Mouse (Mus musculus) limb, embryonic 15.5 days (tissue): ENCODE measurements around the gene Zbtb11. TPM values are rescaled to one million over a fixed set of nuclear protein-coding genes. Genes with fewer than 3 reads are reported as not detected.

Source experiments
- ATAC-seq: fragments of 200-750 bp; cut with Nextera tagmentation; 2 replicates; pipeline ENCODE4 v1.8.0; 2017; ENCODE audit warnings: low read depth, moderate TSS enrichment; ENCODE audit not compliant: insufficient number of reproducible peaks, low FRiP score, low TSS enrichment
- H3K27ac ChIP-seq: fragments of 300-500 bp; sonication (generic); 2 replicates; pipeline ENCODE4 v1.5.1; 2015; ENCODE audit warnings: moderate library complexity, mild to moderate bottlenecking, inconsistent platforms
- H3K27me3 ChIP-seq: fragments of 300-500 bp; sonication (generic); 2 replicates; pipeline ENCODE4 v1.6.1; 2015; ENCODE audit warnings: inconsistent platforms
- H3K36me3 ChIP-seq: fragments of 300-500 bp; sonication (generic); 2 replicates; pipeline ENCODE4 v1.6.1; 2015; ENCODE audit warnings: inconsistent platforms
- H3K4me1 ChIP-seq: fragments of 300-500 bp; sonication (generic); 2 replicates; pipeline ENCODE4 v1.6.1; 2015; ENCODE audit warnings: inconsistent platforms
- H3K4me2 ChIP-seq: fragments of 300-500 bp; sonication (generic); 2 replicates; pipeline ENCODE4 v1.6.1; 2015; ENCODE audit warnings: mild to moderate bottlenecking, inconsistent platforms
- H3K4me3 ChIP-seq: fragments of 300-500 bp; sonication (generic); 2 replicates; pipeline ENCODE4 v1.5.1; 2015; ENCODE audit warnings: mild to moderate bottlenecking, inconsistent platforms
- H3K9ac ChIP-seq: fragments of 300-500 bp; sonication (generic); 2 replicates; pipeline ENCODE4 v1.6.1; 2015; ENCODE audit warnings: inconsistent platforms
- H3K9me3 ChIP-seq: fragments of 300-500 bp; sonication (generic); 2 replicates; pipeline ENCODE4 v1.6.1; 2016; ENCODE audit warnings: inconsistent platforms
- WGBS: fragments of 180-500 bp; shearing (Covaris S2); methylation state at CpG from one replicate; pipeline ENCODE4 v1.1.7; 2015; 5-methylcytosine and 5-hydroxymethylcytosine counted together
- polyA plus RNA-seq: library from polyadenylated mRNA; unstranded; fragments of >200 nt; fragmentation: Nextera tagmentation; extraction: Ambion mirVana; gene quantifications from 2 replicates; pipeline ENCODE4 v1.2.1, GENCODE M21; 2015

The Zbtb11 gene
- polyA plus RNA-seq, 1 experiment from 2014 or later: 20.9 TPM

GRCm38 (mm10) chr16:55972626-55973201 is 969 bp upstream of the Zbtb11 start:
- Histone ChIP-seq H3K9me3 (no peaks in the 10 kb centered on the region), H3K4me3 (peak overlapping the region; percentile 99), H3K36me3 (peaks cover 39% of the 10 kb centered on the region), H3K9ac (no peak overlapping the region), H3K27me3 (no peaks in the 10 kb centered on the region), H3K4me1 (peaks cover 27% of the 10 kb centered on the region), H3K27ac (peak overlapping the region; percentile 93), H3K4me2 (peak overlapping the region; percentile 57)
- no peak for ATAC-seq
- 55% methylated on average over 10 of the region's 10 CpGs for WGBS

- WGBS: under 1% methylated on average over 55 of the region's 55 CpGs
- H3K36me3 ChIP-seq: peaks cover 33% of the 10 kb centered on the region
- peak overlapping the region; percentile 93 for H3K27ac ChIP-seq
- no peaks in the 10 kb centered on the region for H3K9me3 ChIP-seq
- no peaks in the 10 kb centered on the region for H3K27me3 ChIP-seq
- peak overlapping the region; percentile 99 for H3K4me3 ChIP-seq
- H3K4me1 ChIP-seq: peaks cover 20% of the 10 kb centered on the region
- H3K9ac ChIP-seq: peak overlapping the region; percentile 92
- peak overlapping the region; percentile 81 for H3K4me2 ChIP-seq
- peak; percentile 85 for ATAC-seq
These were observed 696 bp downstream of the Zbtb11 start for GRCm38 (mm10) chr16:55974256-55974902.

- peaks cover 20% of the 10 kb centered on the region for H3K4me1 ChIP-seq
- ATAC-seq: no peak
- H3K4me2 ChIP-seq: peak overlapping the region; percentile 81
- peak overlapping the region; percentile 93 for H3K27ac ChIP-seq
- H3K36me3 ChIP-seq: peaks cover 28% of the 10 kb centered on the region
- WGBS: 2% methylated on average over 14 of the region's 14 CpGs
- H3K9ac ChIP-seq: peak overlapping the region; percentile 92
- H3K4me3 ChIP-seq: peak overlapping the region; percentile 99
- H3K27me3 ChIP-seq: no peaks in the 10 kb centered on the region
- no peaks in the 10 kb centered on the region for H3K9me3 ChIP-seq
These were observed 1.2 kb downstream of the Zbtb11 start for GRCm38 (mm10) chr16:55974903-55975285.

DNA sequence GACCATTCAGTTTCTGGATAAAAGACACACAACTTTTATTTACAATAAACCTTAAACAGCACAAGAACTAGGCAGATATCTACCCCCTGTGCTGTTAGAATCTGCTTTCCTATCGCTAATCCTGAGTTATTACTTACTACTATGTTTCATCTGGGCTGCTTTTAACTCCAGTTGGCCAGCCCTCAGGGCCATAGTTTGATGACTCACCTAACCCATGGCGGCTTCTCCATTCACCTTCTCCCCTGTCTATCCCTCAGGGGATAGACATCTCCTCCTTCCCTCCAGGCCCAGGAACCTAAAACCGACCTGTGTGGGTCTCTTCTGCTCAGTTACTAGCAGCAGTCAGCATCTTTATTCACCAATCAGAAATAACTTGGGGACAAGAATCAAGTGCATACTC is 12.3 kb downstream of the Zbtb11 start:
- H3K4me3 ChIP-seq: no peak overlapping the region
- no peak overlapping the region for H3K27ac ChIP-seq
- H3K9ac ChIP-seq: no peak overlapping the region
- H3K36me3 ChIP-seq: peaks cover 32% of the 10 kb centered on the region
- ATAC-seq: no peak
- no peaks in the 10 kb centered on the region for H3K27me3 ChIP-seq
- H3K4me1 ChIP-seq: no peaks in the 10 kb centered on the region
- H3K9me3 ChIP-seq: no peaks in the 10 kb centered on the region
- no peak overlapping the region for H3K4me2 ChIP-seq
- WGBS: 95% methylated on average over 3 of the region's 3 CpGs

GRCm38 (mm10) chr16:55990311-55990710 is 16.6 kb downstream of the Zbtb11 start:
- no peaks in the 10 kb centered on the region for H3K9me3 ChIP-seq
- no peaks in the 10 kb centered on the region for H3K4me1 ChIP-seq
- no peak overlapping the region for H3K4me3 ChIP-seq
- 89% methylated on average over 4 of the region's 4 CpGs for WGBS
- H3K4me2 ChIP-seq: no peak overlapping the region
- H3K9ac ChIP-seq: no peak overlapping the region
- ATAC-seq: no peak
- peaks cover 39% of the 10 kb centered on the region for H3K36me3 ChIP-seq
- no peak overlapping the region for H3K27ac ChIP-seq
- H3K27me3 ChIP-seq: no peaks in the 10 kb centered on the region

DNA sequence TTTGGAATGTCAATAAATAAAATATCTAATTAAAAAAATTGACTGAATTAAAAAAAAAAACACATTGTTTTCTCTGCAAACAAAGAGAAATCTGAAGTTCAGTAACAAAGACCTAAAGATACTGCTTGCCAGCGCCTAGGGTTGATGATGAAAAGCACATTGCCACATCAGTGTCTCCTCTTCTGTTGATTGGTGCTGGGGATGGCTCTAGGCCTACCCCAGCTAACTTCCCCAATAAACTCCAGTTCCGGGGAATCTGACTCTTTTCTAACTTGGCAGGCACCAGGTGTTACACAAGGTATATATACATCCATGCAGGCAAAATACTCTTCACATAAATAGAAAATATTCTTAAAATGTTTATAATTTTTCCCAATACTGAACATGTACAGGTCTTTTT is 20.6 kb downstream of the Zbtb11 start:
- no peak overlapping the region for H3K4me3 ChIP-seq
- no peak overlapping the region for H3K4me2 ChIP-seq
- ATAC-seq: no peak
- H3K27me3 ChIP-seq: no peaks in the 10 kb centered on the region
- WGBS: 88% methylated on average over 2 of the region's 2 CpGs
- no peaks in the 10 kb centered on the region for H3K9me3 ChIP-seq
- no peak overlapping the region for H3K27ac ChIP-seq
- peaks cover 45% of the 10 kb centered on the region for H3K36me3 ChIP-seq
- no peak overlapping the region for H3K9ac ChIP-seq
- no peaks in the 10 kb centered on the region for H3K4me1 ChIP-seq

DNA sequence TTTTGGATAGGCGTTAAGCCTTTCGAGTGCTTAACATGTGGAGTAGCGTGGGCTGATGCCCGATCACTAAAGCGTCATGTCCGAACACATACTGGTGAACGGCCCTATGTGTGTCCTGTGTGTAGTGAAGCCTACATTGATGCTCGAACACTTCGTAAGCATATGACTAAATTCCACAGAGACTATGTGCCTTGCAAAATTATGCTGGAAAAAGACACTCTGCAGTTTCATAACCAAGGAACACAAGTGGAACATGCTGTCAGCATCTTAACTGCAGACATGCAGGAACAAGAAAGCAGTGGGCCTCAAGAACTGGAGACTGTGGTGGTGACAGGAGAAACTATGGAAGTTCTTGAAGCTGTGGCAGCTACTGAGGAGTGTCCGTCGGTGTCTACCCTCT is 33.1 kb downstream of the Zbtb11 start:
- no peaks in the 10 kb centered on the region for H3K27me3 ChIP-seq
- WGBS: 91% methylated on average over 11 of the region's 11 CpGs
- no peak overlapping the region for H3K4me2 ChIP-seq
- no peak for ATAC-seq
- H3K4me1 ChIP-seq: no peaks in the 10 kb centered on the region
- H3K9ac ChIP-seq: no peak overlapping the region
- no peak overlapping the region for H3K4me3 ChIP-seq
- H3K27ac ChIP-seq: no peak overlapping the region
- no peaks in the 10 kb centered on the region for H3K9me3 ChIP-seq
- peaks cover 49% of the 10 kb centered on the region for H3K36me3 ChIP-seq

- no peak overlapping the region for H3K4me3 ChIP-seq
- H3K9me3 ChIP-seq: no peaks in the 10 kb centered on the region
- peaks cover 50% of the 10 kb centered on the region for H3K36me3 ChIP-seq
- no peak for ATAC-seq
- no peak overlapping the region for H3K9ac ChIP-seq
- no peaks in the 10 kb centered on the region for H3K27me3 ChIP-seq
- 95% methylated on average over 1 of the region's 1 CpGs for WGBS
- no peak overlapping the region for H3K27ac ChIP-seq
- H3K4me1 ChIP-seq: no peaks in the 10 kb centered on the region
- H3K4me2 ChIP-seq: no peak overlapping the region
These were observed 35.2 kb downstream of the Zbtb11 start for GRCm38 (mm10) chr16:56008862-56009261.

GRCm38 (mm10) chr16:56012789-56013743 is 39.4 kb downstream of the Zbtb11 start:
- Histone ChIP-seq H3K27me3 (no peaks in the 10 kb centered on the region), H3K9ac (no peak overlapping the region), H3K4me3 (no peak overlapping the region), H3K9me3 (no peaks in the 10 kb centered on the region), H3K4me2 (no peak overlapping the region), H3K4me1 (no peaks in the 10 kb centered on the region), H3K36me3 (peaks cover 38% of the 10 kb centered on the region), H3K27ac (no peak overlapping the region)
- ATAC-seq: no peak; the same call in 1 of the 2 replicates
- WGBS: 88% methylated on average over 10 of the region's 10 CpGs

DNA sequence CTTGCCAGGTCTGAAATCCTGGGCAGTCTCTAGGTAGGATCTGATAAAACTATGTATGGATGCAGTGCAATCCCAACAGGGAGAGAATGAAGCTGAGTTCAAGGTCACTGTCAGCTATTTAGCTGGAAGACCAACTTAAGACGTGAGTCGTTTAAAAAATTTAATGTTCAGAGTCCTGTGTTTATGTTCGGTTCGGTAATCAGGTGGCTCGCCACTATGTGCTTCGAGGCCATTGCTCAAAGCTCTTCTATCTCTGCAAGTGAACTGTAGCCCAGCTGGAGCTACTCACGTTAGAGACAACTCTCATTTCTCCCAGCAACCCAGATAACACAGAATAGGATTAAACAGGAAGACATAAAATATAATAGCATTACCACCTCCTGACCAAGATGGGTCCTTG is 40.4 kb downstream of the Zbtb11 start:
- 81% methylated on average over 7 of the region's 7 CpGs for WGBS
- H3K36me3 ChIP-seq: peaks cover 47% of the 10 kb centered on the region

DNA sequence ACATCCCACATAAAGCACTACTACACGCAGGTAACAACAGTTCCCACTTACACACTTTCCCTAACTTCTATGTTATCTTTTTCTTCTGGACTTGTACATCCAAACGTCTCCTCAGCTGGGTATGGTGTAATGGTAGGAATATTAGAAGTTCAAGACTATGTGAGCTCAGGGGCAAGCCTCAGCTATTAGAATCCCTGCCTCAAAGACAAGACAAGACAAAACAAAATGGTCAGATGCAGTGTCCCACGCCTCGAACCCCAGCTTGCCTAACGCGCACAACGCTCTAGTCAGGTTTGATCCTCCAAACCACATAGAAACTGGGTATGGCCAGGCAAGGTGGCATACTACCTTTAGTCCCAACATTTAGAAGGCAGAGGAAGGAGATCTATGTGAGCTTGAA is 46.0 kb downstream of the Zbtb11 start:
- no peaks in the 10 kb centered on the region; the same call in 1 of the 2 replicates for H3K4me1 ChIP-seq
- WGBS: 94% methylated on average over 7 of the region's 7 CpGs
- H3K36me3 ChIP-seq: peaks cover 46% of the 10 kb centered on the region
- H3K27me3 ChIP-seq: no peaks in the 10 kb centered on the region
- no peaks in the 10 kb centered on the region for H3K9me3 ChIP-seq
- H3K4me3 ChIP-seq: no peak overlapping the region
- no peak overlapping the region for H3K4me2 ChIP-seq
- no peak overlapping the region for H3K9ac ChIP-seq
- H3K27ac ChIP-seq: no peak overlapping the region
- ATAC-seq: no peak

More for the DNA sequence above, 40.4 kb downstream of the Zbtb11 start:
- no peak overlapping the region for H3K4me2 ChIP-seq
- no peak for ATAC-seq
- H3K9me3 ChIP-seq: no peaks in the 10 kb centered on the region
- no peaks in the 10 kb centered on the region for H3K4me1 ChIP-seq
- no peak overlapping the region for H3K27ac ChIP-seq
- H3K9ac ChIP-seq: no peak overlapping the region
- no peaks in the 10 kb centered on the region for H3K27me3 ChIP-seq
- no peak overlapping the region for H3K4me3 ChIP-seq
